Mouse (Mus musculus) stomach, postnatal 0 days (tissue): ENCODE measurements around the gene Trarg1. TPM values are rescaled to one million over a fixed set of nuclear protein-coding genes. Genes with fewer than 3 reads are reported as not detected.

Source experiments
- ATAC-seq: fragments of 200-750 bp; cut with Nextera tagmentation; 2 replicates; pipeline ENCODE4 v1.8.0; 2017; ENCODE audit not compliant: low FRiP score, low TSS enrichment
- DNase-seq: peaks from one replicate; pipeline ENCODE4 v3.0.0-alpha.2; 2016; ENCODE audit warnings: low spot score
- H3K27ac ChIP-seq: fragments of 300-500 bp; sonication (generic); replicated peaks from 2 replicates; pipeline ENCODE4 v1.5.1; 2014; ENCODE audit warnings: mild to moderate bottlenecking, control low read depth
- H3K27me3 ChIP-seq: fragments of 300-500 bp; sonication (generic); 2 replicates; pipeline ENCODE4 v1.6.1; 2014; ENCODE audit warnings: low read length; ENCODE audit not compliant: control insufficient read depth, insufficient read depth
- H3K36me3 ChIP-seq: fragments of 300-500 bp; sonication (generic); 2 replicates; pipeline ENCODE4 v1.6.1; 2014; ENCODE audit warnings: low read length, mixed read lengths; ENCODE audit not compliant: control insufficient read depth, insufficient read depth
- H3K4me1 ChIP-seq: fragments of 300-500 bp; sonication (generic); replicated peaks from 2 replicates; pipeline ENCODE4 v1.6.1; 2014; ENCODE audit warnings: antibody characterized with exemption; ENCODE audit not compliant: control insufficient read depth, insufficient read depth
- H3K4me2 ChIP-seq: fragments of 300-500 bp; sonication (generic); replicated peaks from 2 replicates; pipeline ENCODE4 v1.6.1; 2014; ENCODE audit warnings: low read depth, mild to moderate bottlenecking, control low read depth, moderate library complexity
- H3K4me3 ChIP-seq: fragments of 300-500 bp; sonication (generic); 2 replicates; pipeline ENCODE4 v1.5.1; 2014; ENCODE audit warnings: low read depth, low read length, control low read depth
- H3K9ac ChIP-seq: fragments of 300-500 bp; sonication (generic); 2 replicates; pipeline ENCODE4 v1.6.1; 2014; ENCODE audit warnings: mild to moderate bottlenecking, low read length, control low read depth, mixed read lengths
- H3K9me3 ChIP-seq: fragments of 300-500 bp; sonication (generic); 2 replicates; pipeline ENCODE4 v1.6.1; 2016; ENCODE audit warnings: low read length; ENCODE audit not compliant: control insufficient read depth
- CTCF ChIP-seq: IDR thresholded peaks from 2 replicates; pipeline ENCODE4 v1.5.1; 2016; ENCODE audit warnings: antibody characterized with exemption, low read depth, mild to moderate bottlenecking, moderate library complexity
- EP300 ChIP-seq: optimal IDR thresholded peaks from 2 replicates; pipeline ENCODE3; 2016; ENCODE audit warnings: antibody characterized with exemption
- WGBS: fragments of 180-500 bp; shearing (Covaris S2); extraction: QIAGEN DNeasy Blood & Tissue Kit; methylation state at CpG from one replicate; pipeline ENCODE4 v1.1.7; 2014; 5-methylcytosine and 5-hydroxymethylcytosine counted together
- polyA plus RNA-seq: library from polyadenylated mRNA; unstranded; fragments of >200 nt; fragmentation: Nextera tagmentation; extraction: Ambion mirVana; gene quantifications from 2 replicates; pipeline ENCODE4 v1.2.1, GENCODE M21; 2015

Gene Trarg1
- polyA plus RNA-seq, 1 experiment from 2014 or later, result 0.59 TPM

DNA sequence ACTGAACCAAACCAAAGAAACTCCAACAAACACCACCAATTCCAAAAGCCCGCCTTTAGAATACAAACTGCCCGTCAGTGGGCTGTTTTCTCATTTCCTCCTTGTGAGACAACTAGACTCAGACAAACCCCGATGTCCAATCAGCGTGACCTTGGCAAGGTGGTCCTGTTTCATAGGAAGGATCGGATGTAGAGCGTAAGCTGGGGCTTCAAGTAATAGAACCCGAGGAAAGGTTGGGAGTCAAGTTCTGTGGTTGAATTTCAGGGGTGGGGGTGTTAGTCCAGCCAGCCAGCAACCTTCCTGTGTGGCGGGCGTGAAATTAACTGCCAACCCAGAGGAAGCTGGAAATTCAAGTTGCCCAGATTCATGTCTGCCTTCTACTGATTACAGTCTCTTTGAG, 34.6 kb upstream of the Trarg1 start:
- DNase-seq (no peak), ATAC-seq (no peak)
- Histone ChIP-seq H3K4me2 (no peak overlapping the region), H3K9me3 (no peaks in the 10 kb centered on the region), H3K4me1 (no peaks in the 10 kb centered on the region), H3K36me3 (no peaks in the 10 kb centered on the region), H3K27me3 (no peaks in the 10 kb centered on the region), H3K4me3 (no peak overlapping the region), H3K27ac (no peak overlapping the region), H3K9ac (no peak overlapping the region)
- 76% methylated on average over 9 of the region's 9 CpGs for WGBS
- no peak for TF ChIP-seq CTCF
- TF ChIP-seq EP300, result no peak

DNA sequence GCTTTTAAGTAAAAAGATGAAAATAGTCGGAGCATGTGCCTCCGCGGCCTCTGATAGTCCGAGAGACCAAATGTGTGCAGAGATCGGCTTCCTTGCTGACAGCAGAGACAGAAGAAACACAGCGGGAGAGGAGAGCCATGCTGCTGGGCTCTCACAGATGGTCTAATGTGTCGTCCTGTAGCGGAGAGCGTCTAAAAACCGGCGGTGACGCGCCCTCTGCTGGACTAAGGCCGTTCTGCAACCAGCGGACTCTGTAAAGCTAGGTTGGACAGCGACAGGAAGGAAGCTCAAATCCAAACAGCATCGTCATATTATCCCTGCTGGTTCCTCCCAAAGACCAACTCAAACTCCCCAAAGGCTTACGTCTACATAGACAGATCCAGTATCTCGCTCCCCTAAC, 33.7 kb upstream of the Trarg1 start:
- peak; percentile 81 for ATAC-seq
- H3K36me3 ChIP-seq, result no peaks in the 10 kb centered on the region

DNA sequence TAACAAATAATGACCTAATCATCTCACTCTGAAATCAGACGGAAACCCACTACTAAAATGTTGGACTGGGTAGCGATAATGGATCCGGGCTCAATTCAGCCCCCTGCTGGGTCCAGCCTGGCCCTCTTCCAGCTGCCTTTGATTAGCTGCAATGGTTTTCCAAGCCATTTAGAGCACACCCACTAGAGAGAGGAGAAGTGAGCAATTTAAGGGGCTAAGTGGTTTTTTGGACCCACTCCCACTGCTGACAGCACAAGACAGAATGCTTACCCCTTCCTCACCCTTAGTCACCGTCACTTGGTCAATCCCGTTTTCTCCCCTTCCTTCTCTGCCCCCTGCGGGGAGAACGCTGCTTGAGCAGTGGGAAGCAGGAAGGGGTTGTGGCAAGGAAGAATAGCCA, 32.5 kb upstream of the Trarg1 start:
- H3K27me3 ChIP-seq, result no peaks in the 10 kb centered on the region
- DNase-seq (no peak), ATAC-seq (no peak)
- H3K9ac ChIP-seq, result no peak overlapping the region
- no peaks in the 10 kb centered on the region for H3K9me3 ChIP-seq
- H3K27ac ChIP-seq, result no peak overlapping the region
- TF ChIP-seq EP300, result no peak
- no peak for TF ChIP-seq CTCF
- 7% methylated on average over 7 of the region's 7 CpGs for WGBS
- H3K4me1 ChIP-seq, result no peaks in the 10 kb centered on the region
- H3K4me2 ChIP-seq, result 0 out of 2 replicates have a peak overlapping the region, but pooled peaks have one; percentile 17
- H3K4me3 ChIP-seq, result no peak overlapping the region
- no peaks in the 10 kb centered on the region for H3K36me3 ChIP-seq

More for the DNA sequence above, 33.7 kb upstream of the Trarg1 start:
- no peaks in the 10 kb centered on the region for H3K4me1 ChIP-seq
- no peak overlapping the region; the same call in 1 of the 2 replicates for H3K4me3 ChIP-seq
- TF ChIP-seq EP300 (no peak), CTCF (peak; percentile 95)
- peak; percentile 86 for DNase-seq
- peak overlapping the region; percentile 35 for H3K4me2 ChIP-seq
- H3K9me3 ChIP-seq, result no peaks in the 10 kb centered on the region
- H3K9ac ChIP-seq, result no peak overlapping the region
- no peaks in the 10 kb centered on the region for H3K27me3 ChIP-seq
- under 1% methylated on average over 19 of the region's 19 CpGs for WGBS
- no peak overlapping the region for H3K27ac ChIP-seq

DNA sequence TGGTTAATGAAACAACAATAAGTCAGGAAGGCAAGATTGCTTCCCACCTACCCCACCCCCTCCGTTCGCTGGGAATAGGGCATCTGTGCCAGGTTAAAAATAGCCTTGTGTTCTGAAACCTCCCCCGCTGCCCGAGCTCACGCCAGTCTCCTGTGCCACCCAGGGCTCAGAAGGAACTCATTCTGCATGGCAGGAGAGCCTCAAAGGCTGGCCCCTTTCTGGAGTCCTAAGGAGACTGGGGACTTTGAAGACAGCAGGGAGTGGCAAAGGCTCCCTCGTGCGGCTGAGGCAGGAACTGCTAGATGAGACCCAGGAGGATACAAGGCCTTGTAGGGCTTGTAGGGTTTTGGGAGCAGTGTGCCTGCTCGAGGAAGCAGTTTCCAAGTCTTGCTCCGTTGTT, 32.1 kb upstream of the Trarg1 start:
- H3K36me3 ChIP-seq, result no peaks in the 10 kb centered on the region
- H3K4me3 ChIP-seq, result no peak overlapping the region
- WGBS, result 7% methylated on average over 9 of the region's 9 CpGs
- ATAC-seq (peak; percentile 59; the same call in 1 of the 2 replicates), DNase-seq (peak; percentile 85)
- no peaks in the 10 kb centered on the region for H3K27me3 ChIP-seq
- H3K4me1 ChIP-seq, result no peaks in the 10 kb centered on the region
- no peak for TF ChIP-seq EP300
- peak; percentile 89 for TF ChIP-seq CTCF
- H3K9me3 ChIP-seq, result no peaks in the 10 kb centered on the region
- H3K9ac ChIP-seq, result no peak overlapping the region
- H3K27ac ChIP-seq, result no peak overlapping the region
- 0 out of 2 replicates have a peak overlapping the region, but pooled peaks have one; percentile 17 for H3K4me2 ChIP-seq

DNA sequence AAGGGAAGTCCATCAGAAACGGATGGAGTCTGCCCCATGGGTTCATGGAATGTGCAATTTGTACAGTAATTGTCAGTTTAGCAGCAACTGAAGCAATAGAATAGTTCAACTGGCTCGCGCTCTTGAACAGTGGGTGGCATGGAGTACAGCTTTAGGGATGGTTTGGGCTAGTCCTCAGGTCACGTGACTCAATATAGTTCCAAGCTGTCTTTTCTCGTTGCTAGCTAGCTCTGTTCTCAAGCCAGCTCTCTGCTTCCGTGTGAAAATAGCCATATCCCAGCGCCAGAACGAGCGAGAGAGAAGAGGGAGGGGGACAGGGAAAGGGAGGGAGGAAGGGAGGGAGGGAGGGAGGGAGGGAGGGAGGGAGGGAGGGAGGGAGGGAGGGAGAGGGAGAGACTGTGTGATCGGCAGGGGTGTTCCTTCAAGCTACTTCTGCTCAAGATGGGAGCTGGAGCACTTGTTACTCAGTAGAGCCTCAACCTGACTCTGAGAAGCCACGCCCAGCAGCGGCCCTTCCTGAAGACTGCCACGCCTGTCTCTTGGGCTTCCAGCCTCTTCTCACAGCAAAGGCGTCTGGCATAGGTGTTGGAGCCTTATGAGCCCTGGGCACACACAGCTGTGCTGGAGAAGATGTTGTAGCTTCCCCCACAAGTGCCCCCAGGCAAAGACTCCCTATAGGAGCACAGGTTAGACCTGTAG, 28.6 kb upstream of the Trarg1 start:
- no peak overlapping the region for H3K9ac ChIP-seq
- 41% methylated on average over 13 of the region's 14 CpGs for WGBS
- TF ChIP-seq CTCF (no peak), EP300 (no peak)
- no peaks in the 10 kb centered on the region for H3K4me1 ChIP-seq
- no peak overlapping the region for H3K4me3 ChIP-seq
- H3K36me3 ChIP-seq, result no peaks in the 10 kb centered on the region
- no peaks in the 10 kb centered on the region for H3K27me3 ChIP-seq
- H3K27ac ChIP-seq, result no peak overlapping the region
- no peak for DNase-seq
- no peak overlapping the region for H3K4me2 ChIP-seq
- ATAC-seq, result no peak
- no peaks in the 10 kb centered on the region for H3K9me3 ChIP-seq

DNA sequence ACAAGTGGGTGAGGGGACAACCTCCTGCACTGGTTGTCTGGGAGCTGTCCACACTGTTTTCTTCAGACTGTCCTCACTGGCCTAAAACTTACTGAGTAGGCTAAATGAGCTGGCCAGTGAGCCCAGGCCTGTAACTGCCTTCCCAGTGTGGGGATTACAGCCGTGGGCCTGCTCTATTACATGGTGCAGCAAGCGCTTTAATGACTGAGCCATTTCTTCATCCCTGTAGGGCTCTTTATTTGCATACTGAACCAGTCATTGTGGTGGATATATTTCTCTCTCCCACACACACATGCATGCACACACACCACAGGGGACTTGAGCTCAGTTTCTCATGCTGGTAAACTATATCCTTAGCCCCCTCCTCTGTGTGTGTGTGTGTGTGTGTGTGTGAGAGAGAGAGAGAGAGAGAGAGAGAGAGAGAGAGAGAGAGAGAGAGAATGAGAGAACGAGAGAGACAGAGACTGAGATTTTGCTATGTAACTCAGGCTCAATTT, 26.7 kb upstream of the Trarg1 start:
- TF ChIP-seq CTCF, result no peak
- no peak for TF ChIP-seq EP300
- ATAC-seq, result no peak
- WGBS, result 54% methylated on average over 3 of the region's 3 CpGs
- DNase-seq, result no peak
- Histone ChIP-seq H3K36me3 (no peaks in the 10 kb centered on the region), H3K9ac (no peak overlapping the region), H3K9me3 (no peaks in the 10 kb centered on the region), H3K4me2 (no peak overlapping the region), H3K27me3 (no peaks in the 10 kb centered on the region), H3K4me1 (no peaks in the 10 kb centered on the region), H3K4me3 (no peak overlapping the region), H3K27ac (no peak overlapping the region)
